Mouse (Mus musculus) forebrain, embryonic 10.5 days (tissue): ENCODE results near the gene Serhl. TPM values are rescaled to one million over a fixed set of nuclear protein-coding genes. Genes with fewer than 3 reads are reported as not detected.

Source experiments
- DNase-seq: peaks from one replicate; pipeline ENCODE4 v3.0.0-alpha.2; 2017; ENCODE audit warnings: low spot score; ENCODE audit errors: extremely low spot score
- H3K27ac ChIP-seq: fragments of 300-500 bp; sonication (generic); 2 replicates; pipeline ENCODE4 v1.5.1; 2016; ENCODE audit warnings: mild to moderate bottlenecking
- H3K27me3 ChIP-seq: fragments of 300-500 bp; sonication (generic); 2 replicates; pipeline ENCODE4 v1.6.1; 2016; ENCODE audit warnings: mild to moderate bottlenecking; ENCODE audit not compliant: poor library complexity, severe bottlenecking
- H3K36me3 ChIP-seq: fragments of 300-500 bp; sonication (generic); replicated peaks from 2 replicates; pipeline ENCODE4 v1.6.1; 2016; ENCODE audit warnings: mild to moderate bottlenecking, moderate library complexity
- H3K4me1 ChIP-seq: fragments of 300-500 bp; sonication (generic); 2 replicates; pipeline ENCODE4 v1.6.1; 2016
- H3K4me3 ChIP-seq: fragments of 300-500 bp; sonication (generic); 2 replicates; pipeline ENCODE4 v1.5.1; 2016; ENCODE audit warnings: mild to moderate bottlenecking, moderate library complexity
- H3K9me3 ChIP-seq: fragments of 300-500 bp; sonication (generic); 2 replicates; pipeline ENCODE4 v1.6.1; 2016; ENCODE audit warnings: mild to moderate bottlenecking, moderate library complexity
- WGBS: fragments of 180-500 bp; shearing (Covaris S2); methylation state at CpG from one replicate; pipeline ENCODE4 v1.1.7; 2016; 5-methylcytosine and 5-hydroxymethylcytosine counted together
- polyA plus RNA-seq: library from polyadenylated mRNA; unstranded; fragments of >200 nt; fragmentation: Nextera tagmentation; extraction: Ambion mirVana; gene quantifications from 2 replicates; pipeline ENCODE4 v1.2.1, GENCODE M21; 2016

The Serhl gene
- polyA plus RNA-seq, 1 experiment from 2014 or later = 49.7 TPM

DNA sequence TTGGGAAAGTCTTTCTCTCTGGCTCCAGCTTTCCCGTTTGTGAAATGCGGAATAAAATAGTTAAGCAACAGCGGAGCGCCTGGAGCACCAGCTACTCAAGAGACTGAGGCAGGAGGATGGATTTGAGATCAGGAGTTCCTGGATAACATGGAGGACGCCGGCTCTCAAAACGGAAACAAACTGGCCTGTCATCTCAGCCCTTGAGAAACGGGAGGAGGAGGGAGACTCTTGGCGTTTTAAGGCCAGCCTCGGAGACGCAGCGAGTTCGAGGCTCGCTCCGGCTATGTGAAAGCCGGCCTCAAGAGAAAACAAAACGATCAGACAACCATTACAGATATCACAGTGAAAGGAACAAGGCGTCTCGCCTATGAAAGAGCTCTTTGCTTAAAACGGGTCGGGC, 59.1 kb downstream of the Serhl start:
- WGBS = 4% methylated on average over 21 of the region's 21 CpGs
- H3K9me3 ChIP-seq = no peaks in the 10 kb centered on the region
- H3K4me1 ChIP-seq = peaks cover 17% of the 10 kb centered on the region
- peak overlapping the region; percentile 92 for H3K4me3 ChIP-seq
- H3K27me3 ChIP-seq = no peaks in the 10 kb centered on the region
- peaks cover 48% of the 10 kb centered on the region for H3K36me3 ChIP-seq
- no peak for DNase-seq
- H3K27ac ChIP-seq = peak overlapping the region; percentile 98

DNA sequence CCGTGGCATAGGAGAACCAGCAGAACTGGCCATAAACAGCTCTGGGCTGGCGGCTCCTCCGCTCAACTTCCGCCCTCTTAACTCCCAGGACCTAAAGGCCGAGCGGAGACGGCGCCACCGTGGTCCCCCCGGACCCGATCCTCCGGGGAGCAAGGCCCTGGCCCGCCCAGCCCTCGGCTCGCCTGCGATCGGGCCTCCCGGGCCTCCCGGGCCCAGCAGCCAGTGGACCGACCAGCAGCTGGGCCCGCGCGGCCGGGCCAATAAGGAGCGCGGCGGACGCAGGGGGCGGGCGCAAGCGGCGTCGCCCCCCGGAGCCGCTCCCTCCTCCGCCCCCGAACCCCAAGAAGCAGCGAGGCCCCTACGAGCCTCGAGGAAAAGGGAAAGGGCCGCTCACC, 59.5 kb downstream of the Serhl start:
- no peaks in the 10 kb centered on the region for H3K27me3 ChIP-seq
- H3K4me1 ChIP-seq = peaks cover 15% of the 10 kb centered on the region
- peaks cover 52% of the 10 kb centered on the region for H3K36me3 ChIP-seq
- peak overlapping the region; percentile 98 for H3K27ac ChIP-seq
- peak overlapping the region; percentile 92 for H3K4me3 ChIP-seq
- no peaks in the 10 kb centered on the region for H3K9me3 ChIP-seq
- 0% methylated on average over 41 of the region's 41 CpGs for WGBS
- no peak for DNase-seq

DNA sequence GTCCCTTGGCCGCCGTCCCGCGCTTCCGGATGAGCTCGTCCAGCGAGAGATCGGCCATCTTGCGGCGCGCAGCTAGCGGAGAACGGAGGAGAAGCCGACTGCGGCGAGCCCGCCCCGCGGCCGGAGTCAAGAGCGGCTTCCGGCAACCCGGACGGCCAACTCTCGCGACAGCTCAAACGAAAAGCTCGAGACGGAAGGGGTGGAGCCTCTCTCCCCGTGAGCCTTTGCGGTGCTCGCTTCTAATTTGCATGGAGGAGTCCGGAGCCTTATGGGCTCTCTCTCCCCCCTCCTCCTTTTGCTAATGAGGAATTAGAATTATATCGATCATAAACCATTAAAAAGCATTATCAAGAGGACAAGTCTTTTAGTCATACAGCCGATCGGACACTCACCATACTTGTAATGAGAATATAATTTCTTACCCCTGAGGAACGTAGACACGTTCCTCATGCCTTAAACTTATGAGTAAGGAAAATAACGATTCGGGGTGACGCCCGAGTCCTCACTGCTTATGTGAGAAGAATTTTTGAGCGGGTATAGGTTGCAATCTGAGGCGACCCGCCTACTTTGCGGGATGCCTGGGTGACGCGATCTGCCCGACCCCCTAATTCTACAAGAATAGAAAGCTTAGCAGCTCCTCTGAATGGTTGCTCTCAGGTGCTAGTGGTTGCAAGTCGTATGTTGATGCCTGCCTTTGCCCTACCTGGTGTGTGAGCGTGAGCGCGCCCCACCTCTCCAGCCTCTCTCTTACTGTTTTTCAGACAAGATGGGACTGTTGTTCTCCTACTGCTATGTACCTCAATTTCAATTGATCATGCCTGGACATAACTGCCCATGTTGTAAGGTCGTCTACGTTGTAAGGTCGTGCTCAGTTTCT, 60.1 kb downstream of the Serhl start, which contains the start of gene Poldip3:
Gene Poldip3 (minus strand): TSS at position 189 of the 877 bp plus-strand sequence.
- H3K4me1 ChIP-seq = peaks cover 15% of the 10 kb centered on the region
- under 1% methylated on average over 56 of the region's 56 CpGs for WGBS
- peak; percentile 95 for DNase-seq
- peaks cover 52% of the 10 kb centered on the region for H3K36me3 ChIP-seq
- peak within 1 kb of the TSS; percentile 98 for H3K27ac ChIP-seq
- H3K9me3 ChIP-seq = no peaks in the 10 kb centered on the region
- H3K27me3 ChIP-seq = no peaks in the 10 kb centered on the region
- peak within 1 kb of the TSS; percentile 92 for H3K4me3 ChIP-seq

DNA sequence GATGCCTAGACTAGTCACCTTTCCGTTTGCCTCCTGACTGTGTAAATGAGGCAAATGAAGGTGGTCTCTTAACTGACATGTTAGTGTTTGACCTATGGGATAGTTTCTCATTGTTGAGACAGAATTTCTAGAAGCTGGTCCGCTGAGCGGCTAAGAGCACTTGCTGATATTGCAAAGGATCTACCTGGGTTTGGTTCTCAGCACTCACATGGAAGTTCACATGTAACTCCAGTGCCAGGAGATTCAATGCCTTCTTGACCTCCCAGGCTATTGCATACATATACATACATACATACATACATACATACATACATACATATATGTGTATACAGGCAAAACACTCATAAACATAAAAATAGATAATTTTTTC, 60.8 kb downstream of the Serhl start:
- DNase-seq = no peak
- 36% methylated on average over 3 of the region's 3 CpGs for WGBS

GRCm38 (mm10) chr15:83150694-83151093, 61.4 kb downstream of the Serhl start:
- Histone ChIP-seq H3K27ac (no peak overlapping the region), H3K4me3 (no peak overlapping the region), H3K4me1 (peaks cover 15% of the 10 kb centered on the region), H3K27me3 (no peaks in the 10 kb centered on the region), H3K36me3 (peaks cover 45% of the 10 kb centered on the region), H3K9me3 (no peaks in the 10 kb centered on the region)
- WGBS = 90% methylated on average over 4 of the region's 4 CpGs
- no peak for DNase-seq

More for the DNA sequence above, 60.8 kb downstream of the Serhl start:
- H3K27ac ChIP-seq = peak overlapping the region; percentile 98
- H3K4me3 ChIP-seq = peak overlapping the region; percentile 92
- H3K36me3 ChIP-seq = peaks cover 48% of the 10 kb centered on the region
- H3K4me1 ChIP-seq = peaks cover 15% of the 10 kb centered on the region
- no peaks in the 10 kb centered on the region for H3K27me3 ChIP-seq
- no peaks in the 10 kb centered on the region for H3K9me3 ChIP-seq

DNA sequence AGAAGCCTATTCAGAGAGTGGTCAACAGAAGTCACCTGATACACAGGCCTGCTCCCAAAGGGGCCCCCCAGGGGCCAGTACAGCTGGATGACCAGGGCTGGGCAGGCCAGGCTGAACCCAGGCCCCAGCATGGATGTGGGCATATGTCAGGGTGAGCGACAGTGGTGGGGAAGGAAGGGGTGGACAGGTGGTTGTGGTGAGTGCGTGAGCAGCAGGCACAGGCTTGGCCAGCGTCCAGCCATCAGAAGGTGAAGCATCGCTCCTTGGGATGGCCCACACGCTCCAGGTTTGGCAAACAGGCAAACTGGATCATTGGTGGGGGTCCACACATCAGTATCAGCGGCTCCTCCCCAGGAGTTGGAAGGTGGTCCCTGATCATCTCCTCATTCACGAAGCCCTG, 65.0 kb downstream of the Serhl start:
- no peak for DNase-seq
- Histone ChIP-seq H3K9me3 (no peaks in the 10 kb centered on the region), H3K4me3 (no peak overlapping the region), H3K27me3 (no peaks in the 10 kb centered on the region), H3K27ac (no peak overlapping the region), H3K4me1 (peaks cover 9% of the 10 kb centered on the region), H3K36me3 (peaks cover 57% of the 10 kb centered on the region)
- 96% methylated on average over 7 of the region's 7 CpGs for WGBS

DNA sequence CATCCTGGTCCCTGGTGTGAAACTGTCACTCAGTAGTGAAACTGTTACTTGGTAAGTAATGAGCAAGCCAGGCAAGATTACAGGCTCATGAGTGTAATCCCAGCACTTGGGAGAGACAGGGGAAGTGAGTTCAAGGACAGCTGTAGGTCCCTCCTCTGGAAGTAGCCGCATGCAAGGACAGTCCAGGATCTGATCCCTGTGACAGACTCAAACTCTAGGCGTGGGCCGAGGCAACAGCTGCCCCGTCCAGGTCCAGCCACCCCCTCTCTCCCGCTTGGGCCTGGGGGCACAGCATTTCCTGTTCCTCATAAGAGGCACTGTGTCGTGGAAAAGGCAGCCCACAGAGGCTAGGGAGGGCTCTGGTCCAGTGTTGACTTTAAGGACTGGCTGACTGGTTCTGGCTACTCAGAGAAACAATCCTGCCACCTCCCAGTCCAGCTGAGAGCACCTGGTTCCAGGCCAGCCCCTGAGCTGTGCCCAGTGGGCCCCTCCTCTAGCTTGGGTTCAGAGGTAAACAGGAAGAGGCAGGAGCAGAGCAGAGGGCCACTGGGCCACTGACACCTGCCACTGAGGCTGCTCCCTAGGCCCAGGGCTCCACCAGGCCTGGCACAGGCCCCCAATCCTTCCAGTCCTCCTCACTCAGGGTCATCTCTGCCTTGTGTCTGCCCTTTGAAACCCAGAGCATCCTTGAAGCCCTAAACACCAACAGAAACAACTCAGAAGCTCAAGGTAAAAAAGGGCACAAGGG, 66.5 kb downstream of the Serhl start:
- Histone ChIP-seq H3K9me3 (no peaks in the 10 kb centered on the region), H3K27me3 (no peaks in the 10 kb centered on the region), H3K36me3 (peaks cover 72% of the 10 kb centered on the region), H3K27ac (no peak overlapping the region), H3K4me3 (no peak overlapping the region), H3K4me1 (peaks cover 9% of the 10 kb centered on the region)
- no peak for DNase-seq
- WGBS = 85% methylated on average over 6 of the region's 6 CpGs

- Histone ChIP-seq H3K27ac (peak overlapping the region; percentile 36; the same call in 1 of the 2 replicates), H3K4me3 (no peak overlapping the region), H3K27me3 (no peaks in the 10 kb centered on the region), H3K4me1 (peaks cover 21% of the 10 kb centered on the region), H3K36me3 (peaks cover 85% of the 10 kb centered on the region), H3K9me3 (no peaks in the 10 kb centered on the region)
- 79% methylated on average over 11 of the region's 11 CpGs for WGBS
- peak; percentile 64 for DNase-seq
These were observed 67.8 kb downstream of the Serhl start for GRCm38 (mm10) chr15:83156929-83157666.

DNA sequence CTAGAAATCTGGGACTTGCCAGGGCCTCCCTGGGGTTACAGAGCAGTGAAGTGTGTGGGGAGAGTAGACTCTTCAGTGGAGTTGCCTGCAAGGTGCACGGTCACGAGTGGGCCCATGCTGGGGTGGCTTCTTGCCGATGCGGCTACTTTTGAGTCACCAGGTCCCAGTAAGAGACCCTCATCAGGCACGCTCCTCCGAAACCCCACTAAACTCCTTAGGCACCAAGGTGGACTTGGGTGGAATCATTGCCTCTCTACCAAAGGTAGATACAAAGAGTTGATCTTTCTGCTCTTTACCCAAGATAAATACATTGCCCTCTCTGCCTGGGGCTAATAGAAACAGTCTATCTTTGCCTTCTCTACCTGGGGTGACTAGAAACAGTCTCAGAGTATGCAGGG, 68.4 kb downstream of the Serhl start:
- H3K4me3 ChIP-seq = no peak overlapping the region
- no peaks in the 10 kb centered on the region for H3K9me3 ChIP-seq
- 0 out of 2 replicates have a peak overlapping the region, but pooled peaks have one; percentile 36 for H3K27ac ChIP-seq
- H3K36me3 ChIP-seq = peaks cover 89% of the 10 kb centered on the region
- over 99% methylated on average over 6 of the region's 6 CpGs for WGBS
- DNase-seq = no peak
- no peaks in the 10 kb centered on the region for H3K27me3 ChIP-seq
- peaks cover 24% of the 10 kb centered on the region for H3K4me1 ChIP-seq

GRCm38 (mm10) chr15:83158587-83159160, 69.4 kb downstream of the Serhl start:
- Histone ChIP-seq H3K27ac (0 out of 2 replicates have a peak overlapping the region, but pooled peaks have one; percentile 4), H3K36me3 (peaks cover 88% of the 10 kb centered on the region)

DNA sequence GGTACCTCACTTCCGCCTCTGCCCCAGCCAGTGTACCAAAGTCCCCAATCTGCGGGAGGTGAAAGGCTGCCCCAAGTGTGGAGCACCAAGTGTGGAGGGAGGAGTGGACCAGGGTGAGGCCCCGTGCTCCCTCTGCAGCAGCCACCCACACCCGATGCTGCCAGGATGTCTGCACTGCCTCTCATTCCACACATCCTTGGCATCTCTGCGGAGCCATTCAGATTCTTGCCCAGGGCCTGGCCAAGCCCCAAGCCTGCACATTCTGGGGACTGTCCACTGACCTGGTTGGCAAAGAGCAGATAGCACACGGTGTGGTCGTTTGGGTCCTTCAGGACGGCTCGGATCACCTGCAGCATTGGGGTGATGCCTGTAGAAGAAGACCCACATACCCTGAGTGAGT, 70.5 kb downstream of the Serhl start:
- H3K4me3 ChIP-seq = no peak overlapping the region
- H3K27me3 ChIP-seq = no peaks in the 10 kb centered on the region
- H3K36me3 ChIP-seq = peaks cover 84% of the 10 kb centered on the region
- no peak overlapping the region for H3K27ac ChIP-seq
- H3K9me3 ChIP-seq = no peaks in the 10 kb centered on the region
- DNase-seq = no peak
- 97% methylated on average over 9 of the region's 9 CpGs for WGBS
- H3K4me1 ChIP-seq = peaks cover 24% of the 10 kb centered on the region

More at GRCm38 (mm10) chr15:83158587-83159160, 69.4 kb downstream of the Serhl start:
- no peaks in the 10 kb centered on the region for H3K27me3 ChIP-seq
- no peak for DNase-seq
- no peaks in the 10 kb centered on the region for H3K9me3 ChIP-seq
- no peak overlapping the region for H3K4me3 ChIP-seq
- H3K4me1 ChIP-seq = peaks cover 24% of the 10 kb centered on the region
- 93% methylated on average over 7 of the region's 7 CpGs for WGBS

- Histone ChIP-seq H3K9me3 (no peaks in the 10 kb centered on the region), H3K36me3 (peaks cover 86% of the 10 kb centered on the region), H3K27ac (peak overlapping the region; percentile 73; the same call in 1 of the 2 replicates), H3K4me1 (peaks cover 24% of the 10 kb centered on the region), H3K4me3 (no peak overlapping the region), H3K27me3 (no peaks in the 10 kb centered on the region)
- 92% methylated on average over 4 of the region's 4 CpGs for WGBS
- no peak for DNase-seq
These were observed 71.3 kb downstream of the Serhl start for GRCm38 (mm10) chr15:83160561-83160960.
